Mouse (Mus musculus) midbrain, embryonic 16.5 days (tissue): ENCODE results near the gene Ablim1. TPM values are rescaled to one million over a fixed set of nuclear protein-coding genes. Genes with fewer than 3 reads are reported as not detected.

ENCODE experiments used
- ATAC-seq: fragments of 200-750 bp; cut with Nextera tagmentation; 2 replicates; pipeline ENCODE4 v1.8.0; 2017; ENCODE audit warnings: moderate TSS enrichment
- H3K27ac ChIP-seq: fragments of 300-500 bp; sonication (generic); 2 replicates; pipeline ENCODE4 v1.5.1; 2014; ENCODE audit warnings: mild to moderate bottlenecking, low read length, mixed read lengths
- H3K27me3 ChIP-seq: fragments of 300-500 bp; sonication (generic); 2 replicates; pipeline ENCODE4 v1.6.1; 2014; ENCODE audit warnings: low read depth, low read length, mixed read lengths; ENCODE audit not compliant: control insufficient read depth, insufficient read depth
- H3K36me3 ChIP-seq: fragments of 300-500 bp; sonication (generic); 2 replicates; pipeline ENCODE4 v1.6.1; 2014; ENCODE audit warnings: mild to moderate bottlenecking, low read length, moderate library complexity, mixed read lengths; ENCODE audit not compliant: control insufficient read depth, insufficient read depth
- H3K4me1 ChIP-seq: fragments of 300-500 bp; sonication (generic); 2 replicates; pipeline ENCODE4 v1.6.1; 2014; ENCODE audit warnings: mild to moderate bottlenecking, low read length, mixed read lengths; ENCODE audit not compliant: control insufficient read depth, insufficient read depth
- H3K4me2 ChIP-seq: fragments of 300-500 bp; sonication (generic); 2 replicates; pipeline ENCODE4 v1.6.1; 2014; ENCODE audit warnings: mild to moderate bottlenecking, low read length, mixed read lengths
- H3K4me3 ChIP-seq: fragments of 300-500 bp; sonication (generic); 2 replicates; pipeline ENCODE4 v1.5.1; 2014; ENCODE audit warnings: low read depth, mild to moderate bottlenecking, low read length, moderate library complexity, mixed read lengths
- H3K9ac ChIP-seq: fragments of 300-500 bp; sonication (generic); 2 replicates; pipeline ENCODE4 v1.6.1; 2014; ENCODE audit warnings: low read depth, low read length, mixed read lengths
- H3K9me3 ChIP-seq: fragments of 300-500 bp; sonication (generic); replicated peaks from 2 replicates; pipeline ENCODE4 v1.6.1; 2014; ENCODE audit warnings: mild to moderate bottlenecking, low read length, mixed read lengths; ENCODE audit not compliant: control insufficient read depth, poor library complexity, severe bottlenecking
- WGBS: fragments of 180-500 bp; shearing (Covaris S2); extraction: QIAGEN DNeasy Blood & Tissue Kit; methylation state at CpG from one replicate; pipeline ENCODE4 v1.1.7; 2014; 5-methylcytosine and 5-hydroxymethylcytosine counted together
- polyA plus RNA-seq: library from polyadenylated mRNA; unstranded; fragments of >200 nt; fragmentation: Nextera tagmentation; extraction: Ambion mirVana; gene quantifications from 2 replicates; pipeline ENCODE4 v1.2.1, GENCODE M21; 2015

Gene Ablim1
- polyA plus RNA-seq, 1 experiment from 2014 or later = 66.2 TPM

- no peaks in the 10 kb centered on the region for H3K27me3 ChIP-seq
- no peaks in the 10 kb centered on the region; the same call in none of the 2 replicates for H3K4me1 ChIP-seq
- H3K4me3 ChIP-seq = no peak overlapping the region
- no peak for ATAC-seq
- no peak overlapping the region for H3K4me2 ChIP-seq
- H3K36me3 ChIP-seq = no peaks in the 10 kb centered on the region
- no peak overlapping the region for H3K9ac ChIP-seq
- no peak overlapping the region for H3K27ac ChIP-seq
- WGBS = 69% methylated on average over 10 of the region's 10 CpGs
- 0 out of 2 replicates have a peak, but pooled peaks cover 2% of the 10 kb centered on the region for H3K9me3 ChIP-seq
Measured at GRCm38 (mm10) chr19:57083183-57083555, 231.6 kb downstream of the Ablim1 start.

GRCm38 (mm10) chr19:57082454-57083182 is 232.1 kb downstream of the Ablim1 start:
- Histone ChIP-seq H3K9me3 (0 out of 2 replicates have a peak, but pooled peaks cover 2% of the 10 kb centered on the region), H3K4me2 (no peak overlapping the region), H3K36me3 (no peaks in the 10 kb centered on the region), H3K4me1 (peaks cover 2% of the 10 kb centered on the region), H3K4me3 (no peak overlapping the region), H3K27me3 (no peaks in the 10 kb centered on the region), H3K27ac (no peak overlapping the region), H3K9ac (no peak overlapping the region)
- 69% methylated on average over 17 of the region's 17 CpGs for WGBS
- ATAC-seq = no peak

- no peak for ATAC-seq
- no peaks in the 10 kb centered on the region for H3K36me3 ChIP-seq
- H3K27me3 ChIP-seq = no peaks in the 10 kb centered on the region
- H3K4me2 ChIP-seq = no peak overlapping the region
- H3K9ac ChIP-seq = no peak overlapping the region
- no peak overlapping the region for H3K4me3 ChIP-seq
- H3K27ac ChIP-seq = no peak overlapping the region
- peaks cover 2% of the 10 kb centered on the region for H3K4me1 ChIP-seq
- 0 out of 2 replicates have a peak, but pooled peaks cover 2% of the 10 kb centered on the region for H3K9me3 ChIP-seq
- 69% methylated on average over 4 of the region's 4 CpGs for WGBS
Measured at GRCm38 (mm10) chr19:57081536-57081935, 233.2 kb downstream of the Ablim1 start.

GRCm38 (mm10) chr19:57079606-57079981 is 235.1 kb downstream of the Ablim1 start:
- ATAC-seq = no peak
- no peak overlapping the region for H3K4me3 ChIP-seq
- H3K27ac ChIP-seq = no peak overlapping the region
- H3K4me1 ChIP-seq = peaks cover 2% of the 10 kb centered on the region
- no peak overlapping the region for H3K4me2 ChIP-seq
- H3K9ac ChIP-seq = no peak overlapping the region
- no peaks in the 10 kb centered on the region for H3K36me3 ChIP-seq
- no peaks in the 10 kb centered on the region for H3K9me3 ChIP-seq
- no peaks in the 10 kb centered on the region for H3K27me3 ChIP-seq
- 91% methylated on average over 3 of the region's 3 CpGs for WGBS

- H3K9ac ChIP-seq = no peak overlapping the region
- no peak overlapping the region for H3K4me3 ChIP-seq
- no peak overlapping the region for H3K4me2 ChIP-seq
- no peaks in the 10 kb centered on the region for H3K36me3 ChIP-seq
- ATAC-seq = no peak
- no peaks in the 10 kb centered on the region for H3K9me3 ChIP-seq
- no peaks in the 10 kb centered on the region for H3K27me3 ChIP-seq
- peaks cover 2% of the 10 kb centered on the region for H3K4me1 ChIP-seq
- WGBS = 34% methylated on average over 10 of the region's 10 CpGs
- H3K27ac ChIP-seq = peak overlapping the region; percentile 56
Measured at GRCm38 (mm10) chr19:57078867-57079605, 235.7 kb downstream of the Ablim1 start.

GRCm38 (mm10) chr19:57077826-57078699 is 236.7 kb downstream of the Ablim1 start:
- WGBS = 17% methylated on average over 13 of the region's 13 CpGs
- Histone ChIP-seq H3K27me3 (no peaks in the 10 kb centered on the region), H3K4me1 (peaks cover 2% of the 10 kb centered on the region), H3K9ac (no peak overlapping the region), H3K27ac (peak overlapping the region; percentile 56), H3K4me3 (no peak overlapping the region), H3K9me3 (no peaks in the 10 kb centered on the region), H3K36me3 (no peaks in the 10 kb centered on the region), H3K4me2 (no peak overlapping the region)
- ATAC-seq = peak; percentile 60

- peaks cover 2% of the 10 kb centered on the region for H3K4me1 ChIP-seq
- 87% methylated on average over 4 of the region's 4 CpGs for WGBS
- H3K4me2 ChIP-seq = no peak overlapping the region
- H3K4me3 ChIP-seq = no peak overlapping the region
- no peaks in the 10 kb centered on the region for H3K27me3 ChIP-seq
- no peak for ATAC-seq
- no peaks in the 10 kb centered on the region for H3K36me3 ChIP-seq
- H3K27ac ChIP-seq = no peak overlapping the region
- no peak overlapping the region for H3K9ac ChIP-seq
- no peaks in the 10 kb centered on the region for H3K9me3 ChIP-seq
Measured at GRCm38 (mm10) chr19:57073450-57073849, 241.3 kb downstream of the Ablim1 start.

- H3K4me3 ChIP-seq = no peak overlapping the region
- no peak overlapping the region for H3K9ac ChIP-seq
- no peak for ATAC-seq
- no peak overlapping the region for H3K4me2 ChIP-seq
- H3K9me3 ChIP-seq = no peaks in the 10 kb centered on the region
- H3K27ac ChIP-seq = no peak overlapping the region
- no peaks in the 10 kb centered on the region for H3K36me3 ChIP-seq
- H3K27me3 ChIP-seq = no peaks in the 10 kb centered on the region
- WGBS = 78% methylated on average over 3 of the region's 3 CpGs
- no peaks in the 10 kb centered on the region for H3K4me1 ChIP-seq
Measured at GRCm38 (mm10) chr19:57072756-57073155, 242.0 kb downstream of the Ablim1 start.
